Mouse (Mus musculus) heart, adult 9 months (tissue): ENCODE data around the gene Gtf2ird1.

Experiments
- DNase-seq, 2 experiments: peaks; one replicate each; pipeline ENCODE4 v3.0.0; 2022; ENCODE audit warnings: low spot score in 2 of 2

Gtf2ird1 gene

GRCm38 (mm10) chr5:134445208-134445831 is 11.2 kb downstream of the Gtf2ird1 start:
- DNase-seq: no peak

GRCm38 (mm10) chr5:134444473-134444872 is 12.0 kb downstream of the Gtf2ird1 start:
- no peak for DNase-seq

GRCm38 (mm10) chr5:134442066-134442465 is 14.4 kb downstream of the Gtf2ird1 start:
- no peak for DNase-seq

- no peak for DNase-seq
Measured at GRCm38 (mm10) chr5:134441105-134441504, 15.4 kb downstream of the Gtf2ird1 start.

- DNase-seq: peak; percentile 55 to 65
Measured at GRCm38 (mm10) chr5:134440098-134440497, 16.4 kb downstream of the Gtf2ird1 start.

- DNase-seq: no peak
Measured at GRCm38 (mm10) chr5:134439481-134439880, 17.0 kb downstream of the Gtf2ird1 start.

- DNase-seq: no peak
Measured at GRCm38 (mm10) chr5:134438676-134439425, 17.7 kb downstream of the Gtf2ird1 start.

- DNase-seq: peak; percentile 58 to 69
Measured at GRCm38 (mm10) chr5:134437459-134437827, 19.1 kb downstream of the Gtf2ird1 start.

- DNase-seq: no peak
Measured at GRCm38 (mm10) chr5:134436782-134437458, 19.6 kb downstream of the Gtf2ird1 start.

GRCm38 (mm10) chr5:134435836-134436331 is 20.6 kb downstream of the Gtf2ird1 start:
- peak; percentile 71 to 80 for DNase-seq

- DNase-seq: peak in 1 of 2 experiments; percentile 22
Measured at GRCm38 (mm10) chr5:134433137-134433536, 23.4 kb downstream of the Gtf2ird1 start.

- DNase-seq: no peak
Measured at GRCm38 (mm10) chr5:134430087-134430486, 26.4 kb downstream of the Gtf2ird1 start.

- no peak for DNase-seq
Measured at GRCm38 (mm10) chr5:134427664-134428063, 28.9 kb downstream of the Gtf2ird1 start.

GRCm38 (mm10) chr5:134425601-134426000 is 30.9 kb downstream of the Gtf2ird1 start:
- no peak for DNase-seq

GRCm38 (mm10) chr5:134423930-134424329 is 32.6 kb downstream of the Gtf2ird1 start:
- DNase-seq: peak; percentile 78 to 86

- DNase-seq: no peak
Measured at GRCm38 (mm10) chr5:134423372-134423771, 33.1 kb downstream of the Gtf2ird1 start.

- DNase-seq: no peak
Measured at GRCm38 (mm10) chr5:134422265-134422925, 34.1 kb downstream of the Gtf2ird1 start.

GRCm38 (mm10) chr5:134421061-134421460 is 35.5 kb downstream of the Gtf2ird1 start:
- DNase-seq: peak; percentile 75

- DNase-seq: no peak
Measured at GRCm38 (mm10) chr5:134419700-134420099, 36.8 kb downstream of the Gtf2ird1 start.

- no peak for DNase-seq
Measured at GRCm38 (mm10) chr5:134418315-134419074, 38.0 kb downstream of the Gtf2ird1 start.

- DNase-seq: no peak
Measured at GRCm38 (mm10) chr5:134412341-134412740, 44.2 kb downstream of the Gtf2ird1 start.
